Mouse (Mus musculus): ENCODE measurements around the gene RPS10-NUDT3. TPM values are rescaled to one million over a fixed set of nuclear protein-coding genes. Genes with fewer than 3 reads are reported as not detected.
A peak's percentile ranks its signal among the peaks of the same experiment; 100 is the strongest.

The RPS10-NUDT3 gene
- polyA plus RNA-seq, 1 experiment from 2014 or later = not detected

DNA sequence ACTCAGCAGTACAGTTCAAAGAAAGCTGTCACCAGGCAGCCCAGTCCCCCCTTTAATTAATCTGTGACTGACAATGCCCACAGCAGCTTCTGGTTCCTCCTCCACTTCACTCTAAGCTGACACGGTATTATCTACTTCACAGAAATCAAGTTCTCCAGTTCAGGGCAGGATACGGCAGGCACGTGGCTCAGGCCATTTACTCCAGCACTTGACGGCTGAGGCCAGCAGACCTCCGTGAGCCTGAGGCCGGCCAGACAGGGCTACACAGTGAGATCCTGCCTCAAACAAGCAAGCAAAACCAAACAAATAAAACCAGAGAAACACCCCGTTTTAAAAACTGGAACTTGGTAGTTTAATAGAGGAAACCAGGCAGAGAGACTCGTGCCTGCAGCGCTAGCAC is 48.4 kb downstream of the RPS10-NUDT3 start:
- Histone ChIP-seq H3K4me3 (replicated peaks) (no peak overlapping the region), H3K27ac (replicated peaks) (peak overlapping the region; percentile 13; the same call in 1 of the 2 replicates), H3K36me3 (peaks cover 32% of the 10 kb centered on the region), H3K4me1 (peaks cover 31% of the 10 kb centered on the region), H3K9ac (no peak overlapping the region), H3K27me3 (no peaks in the 10 kb centered on the region), H3K9me3 (replicated peaks) (no peaks in the 10 kb centered on the region), H3K4me2 (replicated peaks) (no peak overlapping the region)
- ATAC-seq (ENCODE audit: insufficient number of reproducible peaks, low FRiP score, low TSS enrichment, low read depth) = no peak
- 58% methylated on average over 9 of the region's 9 CpGs for WGBS

DNA sequence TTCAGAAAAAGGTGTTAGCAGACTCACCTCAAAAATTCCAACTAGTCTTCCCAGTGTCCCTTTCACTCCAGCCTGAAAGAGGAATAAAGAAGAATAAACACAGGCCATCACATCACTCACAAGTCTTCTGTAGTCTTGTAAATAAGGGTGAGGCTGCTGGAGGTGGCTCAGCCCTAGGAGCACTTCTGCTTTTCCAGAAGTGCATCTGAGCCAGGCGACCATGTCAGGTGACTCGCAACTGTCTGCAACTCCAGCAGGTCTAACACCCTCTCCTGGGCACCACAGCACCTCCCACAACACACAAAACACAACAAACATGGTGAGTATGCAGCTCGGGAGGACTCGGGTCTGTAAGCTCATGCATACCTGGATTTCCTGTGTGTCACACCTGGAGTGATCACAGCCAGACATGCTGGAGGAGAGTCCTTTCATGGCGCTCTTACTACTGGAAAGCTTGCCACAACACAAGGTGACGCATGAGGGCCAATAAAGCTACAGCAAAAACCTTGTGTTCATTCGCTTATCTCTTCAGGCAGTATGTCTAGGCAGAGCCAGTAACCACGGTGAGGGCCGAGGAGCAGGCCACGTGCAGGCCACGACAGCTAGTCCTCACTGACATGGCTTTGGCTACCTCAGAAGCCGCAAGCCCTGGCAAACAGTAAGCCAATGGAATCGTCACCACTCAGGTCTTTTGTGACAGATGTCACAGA is 51.7 kb downstream of the RPS10-NUDT3 start:
- H3K27ac ChIP-seq (replicated peaks) = no peak overlapping the region
- no peaks in the 10 kb centered on the region for H3K9me3 ChIP-seq (replicated peaks)
- ATAC-seq (ENCODE audit: insufficient number of reproducible peaks, low FRiP score, low TSS enrichment, low read depth) = no peak
- WGBS = 91% methylated on average over 13 of the region's 13 CpGs
- no peak overlapping the region for H3K9ac ChIP-seq
- no peak overlapping the region for H3K4me3 ChIP-seq (replicated peaks)
- H3K4me1 ChIP-seq = peaks cover 17% of the 10 kb centered on the region
- no peaks in the 10 kb centered on the region for H3K27me3 ChIP-seq
- H3K36me3 ChIP-seq = peaks cover 58% of the 10 kb centered on the region
- no peak overlapping the region for H3K4me2 ChIP-seq (replicated peaks)

DNA sequence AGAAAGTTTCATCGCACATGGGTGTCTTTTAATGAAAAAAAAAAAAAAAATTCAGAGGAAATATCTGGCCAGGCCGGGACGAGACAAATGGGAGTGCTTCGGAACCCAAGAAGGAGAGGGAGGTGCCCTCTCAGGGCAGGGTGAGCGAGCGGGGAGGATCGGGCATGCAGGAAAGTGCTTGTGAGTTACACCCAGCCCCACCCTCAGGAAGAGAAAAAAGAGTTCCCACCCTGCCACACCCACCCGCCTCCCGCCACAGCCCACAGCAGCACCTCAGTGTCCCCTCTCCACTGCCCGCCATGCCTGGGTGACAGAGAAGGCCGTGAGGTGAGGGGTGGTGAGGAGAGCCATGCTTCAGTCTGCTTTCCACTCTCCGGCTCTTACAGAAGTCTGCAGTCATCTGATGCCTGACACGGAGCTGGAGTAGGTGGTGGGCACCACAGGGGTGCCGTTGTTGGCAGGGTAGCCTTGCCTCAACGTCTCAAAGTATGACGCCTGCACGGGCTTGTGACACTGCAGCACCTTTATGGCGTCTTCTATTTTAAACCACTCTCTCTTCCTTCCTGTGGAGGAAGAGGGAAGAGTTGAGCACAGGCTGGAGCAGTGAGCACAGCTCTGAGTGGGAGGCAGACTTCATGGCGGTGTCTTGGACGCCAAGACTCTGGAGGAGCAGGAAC is 54.5 kb downstream of the RPS10-NUDT3 start:
- Histone ChIP-seq H3K9ac (no peak overlapping the region), H3K4me2 (replicated peaks) (no peak overlapping the region), H3K27me3 (no peaks in the 10 kb centered on the region), H3K4me3 (replicated peaks) (no peak overlapping the region), H3K9me3 (replicated peaks) (no peaks in the 10 kb centered on the region), H3K36me3 (peaks cover 65% of the 10 kb centered on the region), H3K27ac (replicated peaks) (no peak overlapping the region), H3K4me1 (no peaks in the 10 kb centered on the region)
- WGBS = 85% methylated on average over 20 of the region's 20 CpGs
- ATAC-seq (ENCODE audit: insufficient number of reproducible peaks, low FRiP score, low TSS enrichment, low read depth) = no peak

DNA sequence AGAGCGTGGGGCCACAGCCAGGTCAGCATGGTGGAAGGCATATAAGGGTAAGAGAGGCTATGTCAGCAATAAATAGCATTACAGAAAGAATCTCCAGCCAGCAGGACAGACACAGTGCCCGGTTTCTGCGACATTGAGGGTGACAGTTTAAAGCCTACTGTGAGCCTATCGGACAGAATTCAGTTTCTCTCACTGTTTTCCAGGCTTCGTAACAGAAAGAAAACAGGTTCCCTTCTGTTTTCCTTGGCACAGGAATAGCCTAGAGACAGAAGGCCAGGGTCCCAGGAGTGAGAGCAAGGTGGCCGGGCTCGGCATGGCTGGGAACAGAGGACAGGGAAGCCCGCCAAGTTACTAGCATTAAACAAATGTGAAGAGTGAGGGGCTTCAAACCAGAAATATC is 55.2 kb downstream of the RPS10-NUDT3 start:
- Histone ChIP-seq H3K27me3 (no peaks in the 10 kb centered on the region), H3K4me2 (replicated peaks) (no peak overlapping the region), H3K4me1 (no peaks in the 10 kb centered on the region), H3K4me3 (replicated peaks) (no peak overlapping the region), H3K9ac (no peak overlapping the region), H3K9me3 (replicated peaks) (no peaks in the 10 kb centered on the region), H3K27ac (replicated peaks) (no peak overlapping the region), H3K36me3 (peaks cover 65% of the 10 kb centered on the region)
- ATAC-seq (ENCODE audit: insufficient number of reproducible peaks, low FRiP score, low TSS enrichment, low read depth) = no peak
- 89% methylated on average over 8 of the region's 8 CpGs for WGBS

DNA sequence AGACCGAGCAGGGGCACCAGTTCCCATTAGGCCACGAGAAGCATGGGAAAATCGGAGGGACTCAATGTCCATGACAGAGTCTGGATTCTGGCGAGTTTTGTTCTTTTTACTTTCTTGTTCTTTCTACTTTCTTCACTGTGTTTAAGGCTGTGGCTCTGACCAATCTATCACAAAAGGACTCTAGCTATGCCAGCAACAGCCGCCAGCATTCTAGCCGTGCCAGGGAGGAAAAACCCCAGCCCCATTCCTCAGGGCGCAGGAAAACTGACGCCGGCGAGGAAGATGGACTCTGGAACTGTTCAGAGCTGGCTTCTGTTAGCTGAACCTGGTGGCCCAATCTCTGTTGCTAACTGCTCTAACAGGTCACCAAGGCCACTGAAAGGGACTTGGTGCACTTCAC is 56.5 kb downstream of the RPS10-NUDT3 start:
- Histone ChIP-seq H3K4me2 (replicated peaks) (no peak overlapping the region), H3K9ac (no peak overlapping the region), H3K36me3 (peaks cover 66% of the 10 kb centered on the region), H3K9me3 (replicated peaks) (no peaks in the 10 kb centered on the region), H3K4me1 (no peaks in the 10 kb centered on the region), H3K27me3 (no peaks in the 10 kb centered on the region), H3K4me3 (replicated peaks) (no peak overlapping the region), H3K27ac (replicated peaks) (no peak overlapping the region)
- WGBS = 94% methylated on average over 10 of the region's 10 CpGs
- no peak for ATAC-seq (ENCODE audit: insufficient number of reproducible peaks, low FRiP score, low TSS enrichment, low read depth)

DNA sequence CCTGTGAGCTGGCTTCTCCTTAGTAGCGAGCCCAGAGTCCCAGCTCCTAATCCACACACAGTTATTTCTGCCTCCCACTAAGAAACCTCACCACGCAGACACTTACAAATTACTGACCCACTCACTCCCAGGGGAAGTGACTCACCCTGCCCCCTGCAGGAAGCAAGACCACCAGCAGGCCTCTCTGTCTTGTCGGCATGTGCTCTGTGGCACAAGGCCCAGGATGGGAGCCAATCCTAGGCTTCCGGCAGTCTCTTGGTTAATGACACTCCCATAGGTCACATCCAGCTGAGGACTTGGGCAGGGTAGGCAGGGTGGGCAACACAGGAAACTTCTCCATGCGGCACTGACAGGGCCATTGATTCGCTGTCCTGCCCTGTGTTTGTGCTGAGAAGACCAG is 57.6 kb downstream of the RPS10-NUDT3 start:
- Histone ChIP-seq H3K27ac (replicated peaks) (no peak overlapping the region), H3K27me3 (no peaks in the 10 kb centered on the region), H3K9me3 (replicated peaks) (no peaks in the 10 kb centered on the region), H3K4me3 (replicated peaks) (no peak overlapping the region), H3K4me1 (no peaks in the 10 kb centered on the region), H3K36me3 (peaks cover 62% of the 10 kb centered on the region), H3K9ac (no peak overlapping the region), H3K4me2 (replicated peaks) (no peak overlapping the region)
- WGBS = 72% methylated on average over 6 of the region's 6 CpGs
- no peak for ATAC-seq (ENCODE audit: insufficient number of reproducible peaks, low FRiP score, low TSS enrichment, low read depth)

DNA sequence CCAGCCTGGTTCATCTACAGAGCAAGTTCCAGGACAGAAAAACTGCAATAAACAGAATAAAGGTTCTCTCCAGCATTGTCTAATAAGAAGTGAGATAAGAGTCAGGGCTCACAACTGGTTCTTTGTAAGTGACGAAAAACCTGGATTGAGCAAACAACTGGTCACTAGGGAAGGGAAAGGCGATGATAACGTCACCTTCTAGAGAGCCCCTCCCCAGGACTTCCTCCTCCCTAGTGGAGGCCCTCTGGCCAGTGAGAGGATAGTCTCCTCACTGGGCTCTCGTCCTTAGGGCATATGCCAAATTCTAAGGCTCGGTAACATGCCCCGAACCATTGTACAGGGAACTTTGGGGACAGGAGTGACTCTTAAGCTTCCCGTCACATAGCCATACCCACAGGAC is 59.0 kb downstream of the RPS10-NUDT3 start:
- Histone ChIP-seq H3K4me1 (no peaks in the 10 kb centered on the region), H3K9ac (no peak overlapping the region), H3K36me3 (peaks cover 48% of the 10 kb centered on the region), H3K27ac (replicated peaks) (no peak overlapping the region), H3K4me2 (replicated peaks) (no peak overlapping the region), H3K4me3 (replicated peaks) (no peak overlapping the region), H3K9me3 (replicated peaks) (no peaks in the 10 kb centered on the region), H3K27me3 (no peaks in the 10 kb centered on the region)
- ATAC-seq (ENCODE audit: insufficient number of reproducible peaks, low FRiP score, low TSS enrichment, low read depth) = no peak
- 87% methylated on average over 7 of the region's 7 CpGs for WGBS

DNA sequence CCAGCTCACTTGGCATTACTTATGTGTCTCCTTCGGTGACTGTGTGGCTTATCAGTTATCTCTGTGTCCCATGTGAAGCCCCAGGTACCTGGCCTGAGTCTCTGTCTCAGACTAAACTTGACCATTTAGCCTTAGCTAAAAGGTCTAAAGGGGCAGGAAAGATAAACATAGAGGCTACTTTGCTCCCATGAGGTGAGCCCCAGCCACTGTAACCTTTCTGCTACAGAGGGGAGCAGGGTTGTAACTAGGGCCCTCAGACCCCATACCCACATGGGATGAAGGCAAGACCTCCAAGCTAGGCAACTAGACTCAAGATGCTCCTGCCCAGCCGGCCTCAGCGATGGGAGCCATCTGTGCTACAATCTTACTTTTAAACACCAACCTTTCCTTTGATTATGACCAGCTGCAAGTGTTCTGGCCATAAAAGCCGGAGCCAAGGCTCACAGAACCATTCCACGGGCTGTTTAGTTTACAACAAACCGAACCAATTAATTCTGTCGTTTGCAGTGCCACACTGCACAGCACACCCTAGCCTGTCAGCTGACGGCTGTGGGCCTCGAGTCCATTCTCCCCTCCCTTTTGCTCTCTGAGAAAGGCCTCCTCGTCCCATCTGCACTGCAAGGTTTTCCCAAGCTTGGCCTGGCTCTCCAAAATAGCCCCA is 59.8 kb downstream of the RPS10-NUDT3 start:
- WGBS = 78% methylated on average over 10 of the region's 10 CpGs
- H3K4me3 ChIP-seq (replicated peaks) = no peak overlapping the region
- H3K9me3 ChIP-seq (replicated peaks) = no peaks in the 10 kb centered on the region
- H3K27me3 ChIP-seq = no peaks in the 10 kb centered on the region
- H3K27ac ChIP-seq (replicated peaks) = no peak overlapping the region
- H3K4me2 ChIP-seq (replicated peaks) = no peak overlapping the region
- H3K36me3 ChIP-seq = peaks cover 41% of the 10 kb centered on the region
- no peaks in the 10 kb centered on the region for H3K4me1 ChIP-seq
- no peak overlapping the region for H3K9ac ChIP-seq
- ATAC-seq (ENCODE audit: insufficient number of reproducible peaks, low FRiP score, low TSS enrichment, low read depth) = no peak

DNA sequence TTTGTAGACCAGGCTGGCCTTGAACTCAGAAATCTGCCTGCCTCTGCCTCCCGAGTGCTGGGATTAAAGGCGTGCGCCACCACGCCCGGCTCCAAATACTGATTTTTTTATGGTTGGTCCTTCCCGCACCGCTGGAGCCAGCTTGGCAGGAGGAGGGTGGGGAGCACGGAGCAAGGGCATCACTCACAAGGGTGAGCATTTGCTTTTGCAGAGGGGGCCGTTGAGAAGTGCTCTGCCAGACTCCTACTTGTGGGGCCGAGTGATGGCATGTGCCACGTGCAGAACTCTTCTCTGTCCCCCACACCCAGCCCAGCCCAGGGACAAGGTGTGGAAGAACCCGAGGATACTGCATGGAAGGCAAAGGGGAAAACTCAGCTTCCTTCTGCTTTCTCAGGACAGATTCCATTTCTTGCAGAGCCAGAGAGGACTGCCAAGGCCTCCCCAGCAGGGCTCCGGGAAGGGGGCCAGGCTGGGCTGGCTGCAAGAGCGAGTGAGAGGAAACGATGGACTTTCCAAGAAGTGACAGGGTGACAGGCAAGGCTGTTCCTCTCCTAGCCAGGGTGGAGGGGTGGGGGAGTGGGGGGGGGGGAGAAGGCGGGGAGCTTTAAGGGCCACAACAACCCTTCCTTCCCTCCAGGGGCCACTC is 60.4 kb downstream of the RPS10-NUDT3 start:
- H3K27me3 ChIP-seq = no peaks in the 10 kb centered on the region
- H3K36me3 ChIP-seq = peaks cover 35% of the 10 kb centered on the region
- H3K9me3 ChIP-seq (replicated peaks) = no peaks in the 10 kb centered on the region
- H3K4me1 ChIP-seq = no peaks in the 10 kb centered on the region
- H3K9ac ChIP-seq = no peak overlapping the region
- ATAC-seq (ENCODE audit: insufficient number of reproducible peaks, low FRiP score, low TSS enrichment, low read depth) = no peak
- H3K27ac ChIP-seq (replicated peaks) = no peak overlapping the region; the same call in 1 of the 2 replicates
- no peak overlapping the region for H3K4me2 ChIP-seq (replicated peaks)
- 86% methylated on average over 15 of the region's 16 CpGs for WGBS
- no peak overlapping the region for H3K4me3 ChIP-seq (replicated peaks)

DNA sequence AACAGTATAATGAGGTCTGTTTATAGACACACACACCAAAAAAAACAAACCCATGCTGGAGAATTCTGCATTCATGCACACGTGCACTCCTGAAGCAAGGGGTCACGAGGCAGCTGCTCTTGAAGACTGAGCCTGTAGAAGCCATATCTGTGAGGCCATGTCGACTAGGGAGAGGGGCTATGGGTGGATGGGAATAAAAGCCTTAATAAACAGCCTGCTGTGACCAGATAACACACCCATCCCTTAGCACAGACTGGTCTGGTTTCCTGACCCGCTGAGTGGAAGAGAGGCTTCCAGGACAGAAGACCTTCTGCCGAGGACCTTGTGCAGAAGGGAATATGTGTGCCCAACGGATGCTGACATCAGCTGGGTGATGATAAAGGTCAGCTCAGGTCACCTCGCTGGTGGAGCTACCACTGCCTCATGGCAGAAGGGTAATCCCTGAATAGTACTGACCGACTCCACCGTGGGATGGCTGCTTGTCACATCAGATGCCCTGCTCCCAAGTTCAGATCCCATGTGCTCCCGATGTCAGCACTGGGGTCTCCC is 61.2 kb downstream of the RPS10-NUDT3 start:
- Histone ChIP-seq H3K27ac (replicated peaks) (no peak overlapping the region), H3K9ac (no peak overlapping the region), H3K9me3 (replicated peaks) (no peaks in the 10 kb centered on the region), H3K4me2 (replicated peaks) (no peak overlapping the region), H3K4me1 (no peaks in the 10 kb centered on the region), H3K27me3 (no peaks in the 10 kb centered on the region), H3K36me3 (peaks cover 29% of the 10 kb centered on the region), H3K4me3 (replicated peaks) (no peak overlapping the region)
- 79% methylated on average over 10 of the region's 10 CpGs for WGBS
- no peak for ATAC-seq (ENCODE audit: insufficient number of reproducible peaks, low FRiP score, low TSS enrichment, low read depth)

DNA sequence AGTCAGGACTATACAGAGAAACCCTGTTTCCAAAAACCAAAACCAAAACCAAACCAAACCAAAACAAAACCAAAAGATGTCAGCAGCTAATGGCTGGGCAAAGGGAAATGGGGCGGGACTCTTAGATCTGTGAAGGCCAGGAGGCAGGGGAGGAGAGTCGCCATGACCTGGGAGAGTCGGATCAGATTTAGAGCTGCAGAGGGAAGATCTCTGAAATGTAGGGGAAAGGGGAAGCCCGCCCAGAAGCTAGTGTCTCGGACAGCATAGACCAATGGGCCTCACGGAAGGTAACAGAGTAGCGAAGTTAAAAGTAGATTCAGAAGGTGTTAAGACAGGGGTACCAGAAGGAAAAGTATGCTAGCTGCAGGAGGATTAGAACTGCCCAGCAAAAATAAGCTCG is 63.7 kb downstream of the RPS10-NUDT3 start:
- peaks cover 2% of the 10 kb centered on the region; the same call in 1 of the 2 replicates for H3K4me1 ChIP-seq
- H3K27me3 ChIP-seq = no peaks in the 10 kb centered on the region
- H3K36me3 ChIP-seq = peaks cover 15% of the 10 kb centered on the region; the same call in 1 of the 2 replicates
- ATAC-seq (ENCODE audit: insufficient number of reproducible peaks, low FRiP score, low TSS enrichment, low read depth) = no peak
- H3K9ac ChIP-seq = no peak overlapping the region
- H3K27ac ChIP-seq (replicated peaks) = no peak overlapping the region
- no peaks in the 10 kb centered on the region for H3K9me3 ChIP-seq (replicated peaks)
- H3K4me2 ChIP-seq (replicated peaks) = no peak overlapping the region
- H3K4me3 ChIP-seq (replicated peaks) = no peak overlapping the region
- WGBS = 78% methylated on average over 8 of the region's 8 CpGs
